Mouse (Mus musculus) E14TG2a.4 (cell line): ENCODE data around the gene Nudt15.

ENCODE experiments used
- CTCF ChIP-seq: conservative IDR thresholded peaks from 2 replicates; pipeline ENCODE4 v1.5.1; 2014; ENCODE audit warnings: low read length
- POU5F1 ChIP-seq: IDR thresholded peaks from 2 replicates; pipeline ENCODE4 v1.6.1; 2014; ENCODE audit warnings: low read length, borderline replicate concordance

GRCm38 (mm10) chr14:73483516-73484229 lies 64.4 kb downstream of the Nudt15 start:
- TF ChIP-seq CTCF (no peak), POU5F1 (no peak)
